Mouse (Mus musculus): Measurements from ENCODE around the gene Slc17a1. TPM values are rescaled to one million over a fixed set of nuclear protein-coding genes. Genes with fewer than 3 reads are reported as not detected.

Slc17a1 gene
- polyA plus RNA-seq, 1 experiment from 2014 or later, result 0.17 TPM

GRCm38 (mm10) chr13:23879106-23879505, 11.6 kb downstream of the Slc17a1 start:
- no peak overlapping the region for H3K9ac ChIP-seq (ENCODE audit: low read depth, low read length)
- 32% methylated on average over 3 of the region's 3 CpGs for WGBS (ENCODE audit: insufficient replicate concordance)
- no peak overlapping the region for H3K4me3 ChIP-seq (ENCODE audit: low read depth, low read length)
- H3K27ac ChIP-seq (ENCODE audit: low read length), result no peak overlapping the region
- no peaks in the 10 kb centered on the region for H3K4me1 ChIP-seq (ENCODE audit: control insufficient read depth, low read depth, low read length)
- H3K9me3 ChIP-seq (replicated peaks; ENCODE audit: control insufficient read depth, low read length), result no peaks in the 10 kb centered on the region
- no peak for ATAC-seq (ENCODE audit: low read depth)
- H3K36me3 ChIP-seq (ENCODE audit: control insufficient read depth, insufficient read depth), result no peaks in the 10 kb centered on the region
- no peaks in the 10 kb centered on the region for H3K27me3 ChIP-seq (ENCODE audit: control insufficient read depth, insufficient read depth, low read depth, low read length)
- no peak overlapping the region for H3K4me2 ChIP-seq (ENCODE audit: low read depth, low read length)

GRCm38 (mm10) chr13:23879636-23880035, 12.1 kb downstream of the Slc17a1 start:
- no peak for ATAC-seq (ENCODE audit: low read depth)
- WGBS (ENCODE audit: insufficient replicate concordance), result 22% methylated on average over 5 of the region's 5 CpGs
- no peak overlapping the region for H3K9ac ChIP-seq (ENCODE audit: low read depth, low read length)
- H3K27me3 ChIP-seq (ENCODE audit: control insufficient read depth, insufficient read depth, low read depth, low read length), result no peaks in the 10 kb centered on the region
- H3K9me3 ChIP-seq (replicated peaks; ENCODE audit: control insufficient read depth, low read length), result no peaks in the 10 kb centered on the region
- H3K27ac ChIP-seq (ENCODE audit: low read length), result no peak overlapping the region
- no peaks in the 10 kb centered on the region for H3K36me3 ChIP-seq (ENCODE audit: control insufficient read depth, insufficient read depth)
- no peaks in the 10 kb centered on the region for H3K4me1 ChIP-seq (ENCODE audit: control insufficient read depth, low read depth, low read length)
- no peak overlapping the region for H3K4me2 ChIP-seq (ENCODE audit: low read depth, low read length)
- no peak overlapping the region for H3K4me3 ChIP-seq (ENCODE audit: low read depth, low read length)

GRCm38 (mm10) chr13:23885540-23885939, 18.0 kb downstream of the Slc17a1 start:
- no peak overlapping the region for H3K4me3 ChIP-seq (ENCODE audit: low read depth, low read length)
- no peak overlapping the region for H3K9ac ChIP-seq (ENCODE audit: low read depth, low read length)
- WGBS (ENCODE audit: insufficient replicate concordance), result 11% methylated on average over 2 of the region's 2 CpGs
- H3K9me3 ChIP-seq (replicated peaks; ENCODE audit: control insufficient read depth, low read length), result no peaks in the 10 kb centered on the region
- no peak overlapping the region for H3K27ac ChIP-seq (ENCODE audit: low read length)
- no peaks in the 10 kb centered on the region for H3K36me3 ChIP-seq (ENCODE audit: control insufficient read depth, insufficient read depth)
- no peak overlapping the region for H3K4me2 ChIP-seq (ENCODE audit: low read depth, low read length)
- H3K4me1 ChIP-seq (ENCODE audit: control insufficient read depth, low read depth, low read length), result no peaks in the 10 kb centered on the region
- no peaks in the 10 kb centered on the region for H3K27me3 ChIP-seq (ENCODE audit: control insufficient read depth, insufficient read depth, low read depth, low read length)
- 0 out of 2 replicates have a peak, but pooled peaks have one; percentile 30 for ATAC-seq (ENCODE audit: low read depth)

GRCm38 (mm10) chr13:23887026-23887725, 19.6 kb downstream of the Slc17a1 start:
- peak; percentile 70; the same call in 1 of the 2 replicates for ATAC-seq (ENCODE audit: low read depth)
- Histone ChIP-seq H3K36me3 (ENCODE audit: control insufficient read depth, insufficient read depth) (no peaks in the 10 kb centered on the region), H3K27ac (ENCODE audit: low read length) (no peak overlapping the region), H3K27me3 (ENCODE audit: control insufficient read depth, insufficient read depth, low read depth, low read length) (no peaks in the 10 kb centered on the region), H3K4me3 (ENCODE audit: low read depth, low read length) (no peak overlapping the region), H3K9me3 (replicated peaks; ENCODE audit: control insufficient read depth, low read length) (no peaks in the 10 kb centered on the region), H3K4me1 (ENCODE audit: control insufficient read depth, low read depth, low read length) (no peaks in the 10 kb centered on the region), H3K9ac (ENCODE audit: low read depth, low read length) (no peak overlapping the region), H3K4me2 (ENCODE audit: low read depth, low read length) (no peak overlapping the region)
- WGBS (ENCODE audit: insufficient replicate concordance), result 59% methylated on average over 3 of the region's 3 CpGs

- Histone ChIP-seq H3K27ac (ENCODE audit: low read length) (no peak overlapping the region), H3K36me3 (ENCODE audit: control insufficient read depth, insufficient read depth) (no peaks in the 10 kb centered on the region), H3K4me3 (ENCODE audit: low read depth, low read length) (no peak overlapping the region), H3K27me3 (ENCODE audit: control insufficient read depth, insufficient read depth, low read depth, low read length) (no peaks in the 10 kb centered on the region), H3K9ac (ENCODE audit: low read depth, low read length) (no peak overlapping the region), H3K4me1 (ENCODE audit: control insufficient read depth, low read depth, low read length) (no peaks in the 10 kb centered on the region), H3K4me2 (ENCODE audit: low read depth, low read length) (no peak overlapping the region), H3K9me3 (replicated peaks; ENCODE audit: control insufficient read depth, low read length) (no peaks in the 10 kb centered on the region)
- WGBS (ENCODE audit: insufficient replicate concordance), result 54% methylated on average over 6 of the region's 6 CpGs
- no peak for ATAC-seq (ENCODE audit: low read depth)
These were observed 21.6 kb downstream of the Slc17a1 start for GRCm38 (mm10) chr13:23889011-23889605.

- ATAC-seq (ENCODE audit: low read depth), result no peak
- no peaks in the 10 kb centered on the region for H3K27me3 ChIP-seq (ENCODE audit: control insufficient read depth, insufficient read depth, low read depth, low read length)
- no peaks in the 10 kb centered on the region for H3K9me3 ChIP-seq (replicated peaks; ENCODE audit: control insufficient read depth, low read length)
- H3K4me1 ChIP-seq (ENCODE audit: control insufficient read depth, low read depth, low read length), result no peaks in the 10 kb centered on the region
- no peak overlapping the region for H3K27ac ChIP-seq (ENCODE audit: low read length)
- H3K4me3 ChIP-seq (ENCODE audit: low read depth, low read length), result no peak overlapping the region
- WGBS (ENCODE audit: insufficient replicate concordance), result 42% methylated on average over 9 of the region's 9 CpGs
- H3K9ac ChIP-seq (ENCODE audit: low read depth, low read length), result no peak overlapping the region
- no peaks in the 10 kb centered on the region for H3K36me3 ChIP-seq (ENCODE audit: control insufficient read depth, insufficient read depth)
- H3K4me2 ChIP-seq (ENCODE audit: low read depth, low read length), result no peak overlapping the region
These were observed 25.2 kb downstream of the Slc17a1 start for GRCm38 (mm10) chr13:23892592-23893268.

GRCm38 (mm10) chr13:23893269-23893593, 25.7 kb downstream of the Slc17a1 start:
- H3K36me3 ChIP-seq (ENCODE audit: control insufficient read depth, insufficient read depth), result no peaks in the 10 kb centered on the region
- H3K27ac ChIP-seq (ENCODE audit: low read length), result no peak overlapping the region
- no peak overlapping the region for H3K4me3 ChIP-seq (ENCODE audit: low read depth, low read length)
- no peaks in the 10 kb centered on the region for H3K27me3 ChIP-seq (ENCODE audit: control insufficient read depth, insufficient read depth, low read depth, low read length)
- no peak overlapping the region for H3K9ac ChIP-seq (ENCODE audit: low read depth, low read length)
- ATAC-seq (ENCODE audit: low read depth), result no peak
- H3K4me1 ChIP-seq (ENCODE audit: control insufficient read depth, low read depth, low read length), result no peaks in the 10 kb centered on the region
- WGBS (ENCODE audit: insufficient replicate concordance), result 23% methylated on average over 4 of the region's 4 CpGs
- H3K4me2 ChIP-seq (ENCODE audit: low read depth, low read length), result no peak overlapping the region
- no peaks in the 10 kb centered on the region for H3K9me3 ChIP-seq (replicated peaks; ENCODE audit: control insufficient read depth, low read length)

GRCm38 (mm10) chr13:23898242-23898641, 30.7 kb downstream of the Slc17a1 start:
- no peaks in the 10 kb centered on the region for H3K36me3 ChIP-seq (ENCODE audit: control insufficient read depth, insufficient read depth)
- H3K4me3 ChIP-seq (ENCODE audit: low read depth, low read length), result no peak overlapping the region
- H3K27me3 ChIP-seq (ENCODE audit: control insufficient read depth, insufficient read depth, low read depth, low read length), result no peaks in the 10 kb centered on the region
- WGBS (ENCODE audit: insufficient replicate concordance), result 11% methylated on average over 6 of the region's 6 CpGs
- no peak overlapping the region for H3K9ac ChIP-seq (ENCODE audit: low read depth, low read length)
- no peaks in the 10 kb centered on the region for H3K4me1 ChIP-seq (ENCODE audit: control insufficient read depth, low read depth, low read length)
- no peak overlapping the region for H3K4me2 ChIP-seq (ENCODE audit: low read depth, low read length)
- H3K9me3 ChIP-seq (replicated peaks; ENCODE audit: control insufficient read depth, low read length), result no peaks in the 10 kb centered on the region
- H3K27ac ChIP-seq (ENCODE audit: low read length), result no peak overlapping the region
- ATAC-seq (ENCODE audit: low read depth), result no peak

GRCm38 (mm10) chr13:23906906-23907305, 39.4 kb downstream of the Slc17a1 start:
- Histone ChIP-seq H3K9ac (ENCODE audit: low read depth, low read length) (no peak overlapping the region), H3K36me3 (ENCODE audit: control insufficient read depth, insufficient read depth) (no peaks in the 10 kb centered on the region), H3K9me3 (replicated peaks; ENCODE audit: control insufficient read depth, low read length) (no peaks in the 10 kb centered on the region), H3K4me3 (ENCODE audit: low read depth, low read length) (no peak overlapping the region), H3K27ac (ENCODE audit: low read length) (no peak overlapping the region), H3K27me3 (ENCODE audit: control insufficient read depth, insufficient read depth, low read depth, low read length) (no peaks in the 10 kb centered on the region), H3K4me2 (ENCODE audit: low read depth, low read length) (no peak overlapping the region), H3K4me1 (ENCODE audit: control insufficient read depth, low read depth, low read length) (no peaks in the 10 kb centered on the region)
- no peak for ATAC-seq (ENCODE audit: low read depth)
- 83% methylated on average over 5 of the region's 5 CpGs for WGBS (ENCODE audit: insufficient replicate concordance)

Measured in liver, embryonic 16.5 days (tissue).